Mouse (Mus musculus) ovary, postnatal 14 days (tissue): ENCODE measurements around the gene Cd163l1.

Experiments
- DNase-seq: peaks from one replicate; pipeline ENCODE4 v3.0.0; 2022; ENCODE audit warnings: low spot score

The Cd163l1 gene

DNA sequence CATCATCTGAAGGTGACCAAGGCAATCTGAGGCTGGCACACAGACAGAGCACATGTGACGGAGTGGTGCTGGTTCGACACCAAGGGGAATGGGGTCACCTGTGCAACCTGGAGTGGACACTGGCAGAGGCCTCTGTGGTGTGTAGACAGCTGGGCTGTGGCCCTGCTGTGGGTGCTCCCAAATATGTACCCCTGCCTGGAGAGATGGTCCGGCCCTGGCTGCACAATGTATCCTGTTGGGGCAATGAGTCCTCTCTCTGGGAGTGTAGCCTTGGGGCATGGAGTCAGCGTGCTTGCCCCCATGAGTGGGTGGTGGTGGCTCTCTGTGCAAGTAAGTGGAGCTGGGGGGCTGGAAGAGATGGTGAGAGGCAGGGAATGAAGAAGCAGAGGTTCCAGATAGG is 2.3 kb downstream of the Cd163l1 start:
- no peak for DNase-seq

DNA sequence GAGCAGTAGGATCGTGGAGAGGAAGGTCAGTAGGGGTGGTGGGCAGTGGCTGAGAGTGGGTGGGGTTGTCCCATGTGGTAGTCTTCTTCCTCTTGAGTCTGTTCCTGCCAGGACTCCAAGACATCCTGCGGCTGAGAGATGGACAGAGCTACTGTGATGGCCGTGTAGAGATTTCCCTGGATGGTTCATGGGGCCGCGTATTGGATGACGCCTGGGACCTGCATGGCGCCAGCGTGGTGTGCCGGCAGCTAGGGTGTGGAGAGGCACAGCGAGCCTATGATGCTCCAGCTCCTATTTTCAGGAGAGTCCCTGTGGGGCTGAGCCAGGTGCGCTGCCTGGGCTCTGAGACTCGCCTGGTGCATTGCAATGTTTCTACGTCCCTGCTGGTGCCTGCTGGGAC is 6.1 kb downstream of the Cd163l1 start:
- no peak for DNase-seq

DNA sequence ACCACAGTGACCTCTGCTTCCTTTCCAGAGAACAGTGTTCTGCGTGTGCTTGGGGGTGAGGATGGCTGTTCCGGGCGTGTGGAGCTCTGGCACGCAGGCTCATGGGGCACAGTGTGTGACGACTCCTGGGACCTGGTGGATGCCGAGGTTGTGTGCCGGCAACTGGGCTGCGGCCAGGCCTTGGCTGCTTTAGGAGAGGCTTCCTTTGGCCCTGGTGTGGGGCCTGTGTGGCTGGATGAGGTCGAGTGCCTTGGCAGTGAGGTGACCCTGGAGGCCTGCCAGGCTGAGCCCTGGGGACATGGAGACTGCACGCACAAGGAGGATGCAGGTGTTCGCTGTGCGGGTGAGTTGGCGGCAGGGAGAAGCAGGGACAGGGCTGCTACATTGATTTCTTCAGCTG is 10.4 kb downstream of the Cd163l1 start:
- DNase-seq, result no peak

- DNase-seq, result no peak
Measured at GRCm38 (mm10) chr7:140231026-140231425, 13.0 kb downstream of the Cd163l1 start.

DNA sequence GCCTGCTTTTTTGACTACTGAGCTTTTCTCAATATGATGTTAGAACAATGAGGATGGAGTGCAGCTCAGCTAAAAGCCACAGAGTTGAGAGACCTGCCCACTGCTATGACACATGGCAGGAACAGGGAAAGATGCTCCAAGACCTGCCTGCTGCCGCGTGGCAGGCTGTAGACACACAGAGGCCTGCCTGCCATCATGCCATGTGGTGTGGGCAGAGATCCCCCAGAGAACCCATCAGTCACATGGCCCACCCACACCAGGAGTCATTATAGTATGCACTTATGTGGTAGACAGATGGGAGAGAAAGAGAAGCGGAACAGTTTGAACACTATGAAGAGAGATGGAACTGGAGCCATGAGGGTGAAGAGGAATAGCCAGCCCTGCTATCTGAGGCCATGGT is 15.6 kb downstream of the Cd163l1 start:
- no peak for DNase-seq

DNA sequence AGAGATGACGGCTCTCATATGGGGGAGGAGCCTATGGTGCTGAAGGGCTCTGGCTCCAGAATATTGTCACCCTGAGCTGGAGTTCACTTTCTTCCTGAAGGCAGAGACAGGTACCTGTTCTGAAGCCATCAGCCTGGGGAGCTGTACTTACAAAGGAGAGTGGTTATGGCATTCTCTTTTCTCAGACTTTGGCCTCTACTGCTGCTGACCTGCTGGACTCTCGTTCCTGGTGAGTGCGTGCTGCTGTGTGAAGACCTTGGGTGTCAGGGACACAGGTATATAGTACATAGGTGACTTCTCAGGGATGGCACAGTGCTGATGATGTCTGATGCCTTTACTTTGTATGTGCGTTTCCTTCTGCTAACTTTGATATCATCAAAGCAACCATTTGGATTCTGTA is 29.1 kb downstream of the Cd163l1 start, which contains the start of gene 5830411N06Rik:
Gene 5830411N06Rik (plus strand): TSS at position 69 of the 400 bp plus-strand sequence.
- no peak for DNase-seq

GRCm38 (mm10) chr7:140253780-140254299 is 35.8 kb downstream of the Cd163l1 start:
- DNase-seq, result no peak
